Mouse (Mus musculus): Measurements from ENCODE around the gene Pgm2l1.

- TF ChIP-seq CTCF (IDR thresholded peaks at IDR 0.05; ENCODE audit: low read depth) (no peak), EP300 (IDR thresholded peaks at IDR 0.05; ENCODE audit: low read depth) (no peak)
Observed at GRCm38 (mm10) chr7:100283298-100283697, 56.1 kb downstream of the Pgm2l1 start.
